Mouse (Mus musculus) neural tube, embryonic 14.5 days (tissue): ENCODE results near the gene Amz2. TPM values are rescaled to one million over a fixed set of nuclear protein-coding genes. Genes with fewer than 3 reads are reported as not detected.

Experiments
- ATAC-seq: fragments of 200-750 bp; cut with Nextera tagmentation; 2 replicates; pipeline ENCODE4 v1.8.0; 2017; ENCODE audit warnings: low read depth, mild to moderate bottlenecking, moderate TSS enrichment, moderate library complexity
- H3K27ac ChIP-seq: fragments of 300-500 bp; sonication (generic); 2 replicates; pipeline ENCODE4 v1.5.1; 2014; ENCODE audit warnings: low read depth, mild to moderate bottlenecking, control low read depth, low read length, moderate library complexity, mixed read lengths
- H3K27me3 ChIP-seq: fragments of 300-500 bp; sonication (generic); 2 replicates; pipeline ENCODE4 v1.6.1; 2014; ENCODE audit warnings: low read length; ENCODE audit not compliant: control insufficient read depth, insufficient read depth
- H3K36me3 ChIP-seq: fragments of 300-500 bp; sonication (generic); 2 replicates; pipeline ENCODE4 v1.6.1; 2014; ENCODE audit warnings: low read length, mixed read lengths; ENCODE audit not compliant: control insufficient read depth, insufficient read depth
- H3K4me1 ChIP-seq: fragments of 300-500 bp; sonication (generic); 2 replicates; pipeline ENCODE4 v1.6.1; 2014; ENCODE audit warnings: low read length; ENCODE audit not compliant: control insufficient read depth, insufficient read depth
- H3K4me2 ChIP-seq: fragments of 300-500 bp; sonication (generic); 2 replicates; pipeline ENCODE4 v1.6.1; 2014; ENCODE audit warnings: mild to moderate bottlenecking, low read depth, low read length, control low read depth
- H3K4me3 ChIP-seq: fragments of 300-500 bp; sonication (generic); 2 replicates; pipeline ENCODE4 v1.5.1; 2014; ENCODE audit warnings: low read depth, low read length, control low read depth, mixed read lengths
- H3K9ac ChIP-seq: fragments of 300-500 bp; sonication (generic); replicated peaks from 2 replicates; pipeline ENCODE4 v1.6.1; 2014; ENCODE audit warnings: low read depth, mild to moderate bottlenecking, control low read depth, low read length, mixed read lengths
- H3K9me3 ChIP-seq: fragments of 300-500 bp; sonication (generic); 2 replicates; pipeline ENCODE4 v1.6.1; 2016; ENCODE audit warnings: low read length; ENCODE audit not compliant: control insufficient read depth
- WGBS: fragments of 180-500 bp; shearing (Covaris S2); extraction: QIAGEN DNeasy Blood & Tissue Kit; methylation state at CpG from one replicate; pipeline ENCODE4 v1.1.7; 2014; 5-methylcytosine and 5-hydroxymethylcytosine counted together
- polyA plus RNA-seq: library from polyadenylated mRNA; unstranded; fragments of >200 nt; fragmentation: Nextera tagmentation; extraction: Ambion mirVana; gene quantifications from 2 replicates; pipeline ENCODE4 v1.2.1, GENCODE M21; 2014

Amz2 gene
- polyA plus RNA-seq, 1 experiment from 2014 or later, result 59.1 TPM

GRCm38 (mm10) chr11:109445438-109446035 lies 19.8 kb downstream of the Amz2 start:
- no peak overlapping the region for H3K27ac ChIP-seq
- H3K27me3 ChIP-seq, result no peaks in the 10 kb centered on the region
- WGBS, result 51% methylated on average over 13 of the region's 13 CpGs
- H3K4me2 ChIP-seq, result no peak overlapping the region
- H3K9ac ChIP-seq, result no peak overlapping the region
- no peaks in the 10 kb centered on the region for H3K9me3 ChIP-seq
- H3K36me3 ChIP-seq, result no peaks in the 10 kb centered on the region
- H3K4me3 ChIP-seq, result no peak overlapping the region
- no peaks in the 10 kb centered on the region for H3K4me1 ChIP-seq
- ATAC-seq, result peak; percentile 38; the same call in 1 of the 2 replicates

- no peak for ATAC-seq
- no peak overlapping the region for H3K4me2 ChIP-seq
- no peaks in the 10 kb centered on the region for H3K9me3 ChIP-seq
- no peaks in the 10 kb centered on the region for H3K4me1 ChIP-seq
- H3K27ac ChIP-seq, result no peak overlapping the region
- H3K9ac ChIP-seq, result no peak overlapping the region
- H3K36me3 ChIP-seq, result no peaks in the 10 kb centered on the region
- H3K4me3 ChIP-seq, result no peak overlapping the region
- no peaks in the 10 kb centered on the region for H3K27me3 ChIP-seq
- WGBS, result 93% methylated on average over 11 of the region's 11 CpGs
Observed at GRCm38 (mm10) chr11:109451169-109451568, 25.4 kb downstream of the Amz2 start.

- ATAC-seq, result no peak
- H3K27me3 ChIP-seq, result no peaks in the 10 kb centered on the region
- no peak overlapping the region for H3K4me2 ChIP-seq
- no peaks in the 10 kb centered on the region for H3K36me3 ChIP-seq
- H3K4me3 ChIP-seq, result no peak overlapping the region
- H3K9me3 ChIP-seq, result no peaks in the 10 kb centered on the region
- 87% methylated on average over 5 of the region's 5 CpGs for WGBS
- H3K27ac ChIP-seq, result no peak overlapping the region
- H3K4me1 ChIP-seq, result no peaks in the 10 kb centered on the region
- H3K9ac ChIP-seq, result no peak overlapping the region
Observed at GRCm38 (mm10) chr11:109456261-109456660, 30.5 kb downstream of the Amz2 start.

GRCm38 (mm10) chr11:109458165-109458564 lies 32.4 kb downstream of the Amz2 start:
- ATAC-seq, result no peak
- H3K4me3 ChIP-seq, result no peak overlapping the region
- H3K9ac ChIP-seq, result no peak overlapping the region
- H3K27me3 ChIP-seq, result no peaks in the 10 kb centered on the region
- H3K27ac ChIP-seq, result no peak overlapping the region
- H3K36me3 ChIP-seq, result no peaks in the 10 kb centered on the region
- 93% methylated on average over 11 of the region's 11 CpGs for WGBS
- H3K9me3 ChIP-seq, result no peaks in the 10 kb centered on the region
- no peaks in the 10 kb centered on the region for H3K4me1 ChIP-seq
- no peak overlapping the region for H3K4me2 ChIP-seq

- H3K36me3 ChIP-seq, result no peaks in the 10 kb centered on the region
- ATAC-seq, result no peak
- no peak overlapping the region for H3K4me3 ChIP-seq
- H3K27me3 ChIP-seq, result no peaks in the 10 kb centered on the region
- no peak overlapping the region for H3K27ac ChIP-seq
- WGBS, result 78% methylated on average over 5 of the region's 5 CpGs
- no peak overlapping the region for H3K4me2 ChIP-seq
- H3K9me3 ChIP-seq, result no peaks in the 10 kb centered on the region
- no peaks in the 10 kb centered on the region for H3K4me1 ChIP-seq
- H3K9ac ChIP-seq, result no peak overlapping the region
Observed at GRCm38 (mm10) chr11:109460586-109460985, 34.8 kb downstream of the Amz2 start.

- no peak for ATAC-seq
- no peaks in the 10 kb centered on the region for H3K27me3 ChIP-seq
- no peak overlapping the region for H3K27ac ChIP-seq
- 93% methylated on average over 4 of the region's 4 CpGs for WGBS
- H3K36me3 ChIP-seq, result no peaks in the 10 kb centered on the region
- no peak overlapping the region for H3K4me3 ChIP-seq
- no peaks in the 10 kb centered on the region for H3K4me1 ChIP-seq
- no peaks in the 10 kb centered on the region for H3K9me3 ChIP-seq
- no peak overlapping the region for H3K9ac ChIP-seq
- H3K4me2 ChIP-seq, result no peak overlapping the region
Observed at GRCm38 (mm10) chr11:109465068-109465467, 39.3 kb downstream of the Amz2 start.

- no peaks in the 10 kb centered on the region for H3K27me3 ChIP-seq
- no peaks in the 10 kb centered on the region for H3K9me3 ChIP-seq
- ATAC-seq, result no peak
- WGBS, result 89% methylated on average over 8 of the region's 8 CpGs
- no peaks in the 10 kb centered on the region for H3K36me3 ChIP-seq
- no peak overlapping the region for H3K27ac ChIP-seq
- no peak overlapping the region for H3K4me3 ChIP-seq
- H3K9ac ChIP-seq, result no peak overlapping the region
- 0 out of 2 replicates have a peak, but pooled peaks cover 6% of the 10 kb centered on the region for H3K4me1 ChIP-seq
- H3K4me2 ChIP-seq, result no peak overlapping the region
Observed at GRCm38 (mm10) chr11:109466987-109467386, 41.2 kb downstream of the Amz2 start.

GRCm38 (mm10) chr11:109468133-109468532 lies 42.4 kb downstream of the Amz2 start:
- H3K4me3 ChIP-seq, result no peak overlapping the region
- no peak overlapping the region for H3K27ac ChIP-seq
- H3K4me1 ChIP-seq, result 0 out of 2 replicates have a peak, but pooled peaks cover 6% of the 10 kb centered on the region
- no peak overlapping the region for H3K9ac ChIP-seq
- 91% methylated on average over 5 of the region's 5 CpGs for whole genome bisulfite sequencing
- no peaks in the 10 kb centered on the region for H3K27me3 ChIP-seq
- no peak for ATAC-seq
- no peaks in the 10 kb centered on the region for H3K9me3 ChIP-seq
- no peak overlapping the region for H3K4me2 ChIP-seq
- H3K36me3 ChIP-seq, result no peaks in the 10 kb centered on the region

GRCm38 (mm10) chr11:109470170-109470569 lies 44.4 kb downstream of the Amz2 start:
- no peak for ATAC-seq

More at GRCm38 (mm10) chr11:109470170-109470569, 44.4 kb downstream of the Amz2 start:
- Histone ChIP-seq H3K4me1 (0 out of 2 replicates have a peak, but pooled peaks cover 10% of the 10 kb centered on the region), H3K36me3 (no peaks in the 10 kb centered on the region), H3K9ac (no peak overlapping the region), H3K27me3 (no peaks in the 10 kb centered on the region), H3K27ac (no peak overlapping the region), H3K9me3 (no peaks in the 10 kb centered on the region), H3K4me2 (no peak overlapping the region), H3K4me3 (no peak overlapping the region)
- 68% methylated on average over 9 of the region's 9 CpGs for WGBS
